ENCODE assay signal across 12 mouse cellular contexts in the genomic region with DNA sequence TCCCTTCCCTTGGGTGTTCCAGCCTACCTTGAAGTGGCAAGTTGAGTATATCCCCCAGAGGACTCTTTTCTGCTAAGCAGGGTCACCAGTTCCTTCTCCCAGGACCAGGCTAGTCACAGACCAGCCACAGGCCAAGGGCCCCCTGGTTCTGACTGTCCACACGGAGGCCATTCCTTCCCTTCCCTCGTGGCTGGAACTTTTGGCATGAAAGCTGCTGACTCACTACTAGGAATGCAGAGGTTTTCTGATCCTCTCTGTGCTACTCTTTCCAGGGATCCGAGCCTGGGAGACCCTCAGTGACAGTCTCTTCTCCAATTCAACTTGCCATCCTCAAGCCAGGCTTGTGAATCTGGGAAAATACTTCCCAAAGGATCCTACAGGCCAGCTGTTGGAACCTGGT. TPM values are rescaled to one million over a fixed set of nuclear protein-coding genes. Genes with fewer than 3 reads are reported as not detected.
"Had no signal": no experiment of that assay in that cellular context is flagged by ENCODE, and none has a peak within 500 bp of the region (broad histone marks: within the 10 kb centered on the region; RNA-seq: fewer than 3 reads in every experiment).

No protein-coding gene starts in this region.

- DNase-seq: gastrocnemius, postnatal 10 days; gastrocnemius, postnatal 25 days; heart, adult 18-20 months; heart, postnatal 10 days; heart, postnatal 4 days; kidney, adult 18-20 months; kidney, adult 8-10 months; kidney, postnatal 10 days; kidney, postnatal 25 days; kidney, postnatal 4 days; left cerebral cortex, postnatal 4 days had no signal

RNA-seq across cellular contexts. Expression of gene Ptprt, which starts 59.1 kb away (rescaled TPM):
- total RNA-seq: granulocyte monocyte progenitor cell, adult 5-6 weeks had no signal
